Mouse (Mus musculus): ENCODE results near the gene Gli2. TPM values are rescaled to one million over a fixed set of nuclear protein-coding genes. Genes with fewer than 3 reads are reported as not detected.

Gene Gli2
- total and polyA plus RNA-seq, 3 experiments = 1.5 to 11.3 TPM; not detected in 1

DNA sequence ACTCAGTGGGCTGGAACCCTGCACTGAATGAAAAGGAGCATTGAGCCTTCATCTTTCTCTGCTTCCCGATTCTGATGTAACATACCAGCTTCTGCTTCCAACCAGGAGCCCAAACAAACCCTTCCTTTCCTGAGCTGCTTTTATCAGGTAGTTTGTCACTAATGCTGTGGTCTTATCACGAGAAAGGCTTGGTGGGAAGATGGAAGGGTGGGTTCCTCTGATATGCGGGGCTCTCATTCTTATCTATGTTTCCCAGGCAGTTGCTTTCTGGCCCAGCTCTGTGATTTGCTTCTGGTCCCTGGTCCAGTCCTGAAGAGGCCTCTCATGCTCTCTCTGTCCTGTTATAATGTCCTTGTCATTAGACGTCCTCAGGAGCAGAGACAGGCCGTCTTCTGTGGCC is 222.8 kb downstream of the Gli2 start:
- Histone ChIP-seq H3K4me1 (ENCODE audit: control insufficient read depth in 1 of 2, insufficient read depth in 2 of 2, low read length in 2 of 2) (peaks cover 0 to 5% of the 10 kb centered on the region in 2 experiments; a peak in 1 of 4 replicates), H3K27ac (ENCODE audit: control insufficient read depth, low read depth, low read length) (no peak overlapping the region), H3K9ac (ENCODE audit: control insufficient read depth, low read depth, low read length, poor library complexity, severe bottlenecking) (no peak overlapping the region), H3K27me3 (ENCODE audit: control insufficient read depth in 1 of 2, insufficient read depth in 2 of 2, low read length in 2 of 2) (no peaks in the 10 kb centered on the region), H3K36me3 (ENCODE audit: control insufficient read depth in 1 of 2, insufficient read depth in 2 of 2, low read length in 2 of 2) (no peaks in the 10 kb centered on the region), H3K4me3 (ENCODE audit: control insufficient read depth in 1 of 2, insufficient read depth in 1 of 2, low read depth in 2 of 2, low read length in 2 of 2) (no peak overlapping the region), H3K9me3 (replicated peaks; ENCODE audit: insufficient read depth, low read length) (no peaks in the 10 kb centered on the region), H3K79me2 (ENCODE audit: control insufficient read depth, insufficient read depth, low read length, poor library complexity) (no peaks in the 10 kb centered on the region)
- TF ChIP-seq EP300 (IDR thresholded peaks at IDR 0.05; ENCODE audit: low read depth in 1 of 2, low read length in 2 of 2) (peak; percentile 37 to 68; a peak in 3 of 4 replicates), GATA1 (IDR thresholded peaks at IDR 0.05; ENCODE audit: low read depth, low read length) (peak; percentile 49; the same call in 1 of the 2 replicates), GABPA (IDR thresholded peaks at IDR 0.05; ENCODE audit: low read depth, low read length) (no peak), TCF12 (IDR thresholded peaks at IDR 0.05; ENCODE audit: low read depth, low read length) (peak; percentile 68), ZKSCAN1 (IDR thresholded peaks at IDR 0.05; ENCODE audit: low read depth, low read length) (no peak), RCOR1 (IDR thresholded peaks at IDR 0.05; ENCODE audit: low read depth, low read length) (0 out of 2 replicates have a peak, but pooled peaks have one; percentile 56), POLR2AphosphoS5 (IDR thresholded peaks at IDR 0.05; ENCODE audit: borderline replicate concordance, low read depth, low read length) (no peak), TAL1 (IDR thresholded peaks at IDR 0.05; ENCODE audit: low read length) (no peak; the same call in 1 of the 2 replicates)
- peak; percentile 9 for DNase-seq (ENCODE audit: low read depth, low spot score)

DNA sequence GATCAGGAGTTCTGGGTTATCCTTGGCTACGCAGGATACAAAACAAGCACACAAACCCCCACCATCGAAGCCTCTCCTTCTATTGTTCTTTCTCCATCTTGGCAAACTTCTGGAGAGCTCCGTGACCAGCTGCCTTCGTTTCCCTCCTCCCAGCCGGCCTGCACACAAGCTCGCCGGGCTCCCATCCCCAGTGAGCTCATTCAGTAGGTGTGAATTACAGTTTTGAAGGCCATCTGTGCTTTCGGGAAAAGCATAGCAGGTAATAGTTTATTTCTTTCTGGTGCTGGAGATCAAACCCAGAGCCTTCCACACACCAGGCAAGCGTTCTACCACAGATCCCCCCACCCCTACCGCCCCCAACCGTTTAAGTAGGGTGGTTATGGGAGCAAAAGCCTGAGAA is 226.8 kb downstream of the Gli2 start:
- Histone ChIP-seq H3K27me3 (ENCODE audit: control insufficient read depth in 1 of 2, insufficient read depth in 2 of 2, low read length in 2 of 2) (no peaks in the 10 kb centered on the region), H3K36me3 (ENCODE audit: control insufficient read depth in 1 of 2, insufficient read depth in 2 of 2, low read length in 2 of 2) (no peaks in the 10 kb centered on the region), H3K4me3 (ENCODE audit: control insufficient read depth in 1 of 2, insufficient read depth in 1 of 2, low read depth in 2 of 2, low read length in 2 of 2) (no peak overlapping the region), H3K9ac (ENCODE audit: control insufficient read depth, low read depth, low read length, poor library complexity, severe bottlenecking) (no peak overlapping the region), H3K9me3 (replicated peaks; ENCODE audit: insufficient read depth, low read length) (no peaks in the 10 kb centered on the region), H3K79me2 (ENCODE audit: control insufficient read depth, insufficient read depth, low read length, poor library complexity) (no peaks in the 10 kb centered on the region), H3K4me1 (ENCODE audit: control insufficient read depth in 1 of 2, insufficient read depth in 2 of 2, low read length in 2 of 2) (peaks cover 0 to 5% of the 10 kb centered on the region in 2 experiments; a peak in 1 of 4 replicates), H3K27ac (ENCODE audit: control insufficient read depth, low read depth, low read length) (no peak overlapping the region)
- no peak for DNase-seq (ENCODE audit: low read depth, low spot score)
- no peak for TF ChIP-seq SMC3 (IDR thresholded peaks at IDR 0.05; ENCODE audit: low read depth, low read length)
- no peak for TF ChIP-seq MEF2A (IDR thresholded peaks at IDR 0.05; ENCODE audit: extremely low read depth, insufficient replicate concordance, low read depth, low read length, poor library complexity, severe bottlenecking)
- no peak for TF ChIP-seq ZKSCAN1 (IDR thresholded peaks at IDR 0.05; ENCODE audit: low read depth, low read length)
- TF ChIP-seq USF1 (IDR thresholded peaks at IDR 0.05; ENCODE audit: low read depth, low read length) = no peak

GRCm38 (mm10) chr1:118825467-118826219 is 227.8 kb downstream of the Gli2 start:
- no peaks in the 10 kb centered on the region for H3K27me3 ChIP-seq (ENCODE audit: control insufficient read depth in 1 of 2, insufficient read depth in 2 of 2, low read length in 2 of 2)
- H3K4me3 ChIP-seq (ENCODE audit: control insufficient read depth in 1 of 2, insufficient read depth in 1 of 2, low read depth in 2 of 2, low read length in 2 of 2) = no peak overlapping the region
- peaks cover 0 to 3% of the 10 kb centered on the region in 2 experiments; a peak in 1 of 4 replicates for H3K4me1 ChIP-seq (ENCODE audit: control insufficient read depth in 1 of 2, insufficient read depth in 2 of 2, low read length in 2 of 2)
- H3K79me2 ChIP-seq (ENCODE audit: control insufficient read depth, insufficient read depth, low read length, poor library complexity) = no peaks in the 10 kb centered on the region
- no peaks in the 10 kb centered on the region for H3K36me3 ChIP-seq (ENCODE audit: control insufficient read depth in 1 of 2, insufficient read depth in 2 of 2, low read length in 2 of 2)
- DNase-seq (ENCODE audit: low read depth, low spot score) = no peak
- TF ChIP-seq USF2 (IDR thresholded peaks at IDR 0.05; ENCODE audit: borderline replicate concordance in 1 of 2, insufficient read depth in 1 of 2, low read depth in 1 of 2, low read length in 2 of 2) = no peak
- no peak for TF ChIP-seq POLR2AphosphoS5 (IDR thresholded peaks at IDR 0.05; ENCODE audit: borderline replicate concordance, low read depth, low read length)
- TF ChIP-seq ZKSCAN1 (IDR thresholded peaks at IDR 0.05; ENCODE audit: low read depth, low read length) = no peak
- no peak for TF ChIP-seq RCOR1 (IDR thresholded peaks at IDR 0.05; ENCODE audit: low read depth, low read length)
- no peak for TF ChIP-seq CHD2 (IDR thresholded peaks at IDR 0.05; ENCODE audit: low read length)
- no peak for TF ChIP-seq ZMIZ1 (IDR thresholded peaks at IDR 0.05; ENCODE audit: low read depth, low read length)
- no peak for TF ChIP-seq ZC3H11A (IDR thresholded peaks at IDR 0.05; ENCODE audit: low read depth, low read length)
- no peak for TF ChIP-seq KAT2A (conservative IDR thresholded peaks at IDR 0.05; ENCODE audit: low read depth, low read length)
- no peak for TF ChIP-seq MXI1 (IDR thresholded peaks at IDR 0.05; ENCODE audit: low read depth, low read length)
- no peaks in the 10 kb centered on the region for H3K9me3 ChIP-seq (replicated peaks; ENCODE audit: insufficient read depth, low read length)
- H3K9ac ChIP-seq (ENCODE audit: control insufficient read depth, low read depth, low read length, poor library complexity, severe bottlenecking) = no peak overlapping the region
- no peak overlapping the region for H3K27ac ChIP-seq (ENCODE audit: control insufficient read depth, low read depth, low read length)

All from MEL (cell line).